Mouse (Mus musculus) megakaryocyte, adult 5-6 weeks (primary cell): ENCODE data around the gene Prkab2. TPM values are rescaled to one million over a fixed set of nuclear protein-coding genes. Genes with fewer than 3 reads are reported as not detected.
A peak's percentile ranks its signal among the peaks of the same experiment; 100 is the strongest.

Source experiments
- ATAC-seq: 2 replicates; pipeline ENCODE4 v1.8.0; 2016; ENCODE audit warnings: mild to moderate bottlenecking, inconsistent platforms; ENCODE audit not compliant: poor library complexity, severe bottlenecking
- total RNA-seq, 2 experiments: library from RNA; stranded (forward) in 1 of 2; stranded (reverse) in 1 of 2; fragments of 153-499, 151-499 nt in 1 of 2; fragments of 221-1000, 200-1000 nt in 1 of 2; gene quantifications; 2 replicates each; pipeline versions ENCODE4 v1.2.3 to v1.2.4; 2015 to 2017

Prkab2 gene
- total RNA-seq, 2 experiments from 2014 or later = 6.9 to 12.3 TPM

GRCm38 (mm10) chr3:97649022-97649421 lies 9.0 kb upstream of the Prkab2 start:
- ATAC-seq = no peak

DNA sequence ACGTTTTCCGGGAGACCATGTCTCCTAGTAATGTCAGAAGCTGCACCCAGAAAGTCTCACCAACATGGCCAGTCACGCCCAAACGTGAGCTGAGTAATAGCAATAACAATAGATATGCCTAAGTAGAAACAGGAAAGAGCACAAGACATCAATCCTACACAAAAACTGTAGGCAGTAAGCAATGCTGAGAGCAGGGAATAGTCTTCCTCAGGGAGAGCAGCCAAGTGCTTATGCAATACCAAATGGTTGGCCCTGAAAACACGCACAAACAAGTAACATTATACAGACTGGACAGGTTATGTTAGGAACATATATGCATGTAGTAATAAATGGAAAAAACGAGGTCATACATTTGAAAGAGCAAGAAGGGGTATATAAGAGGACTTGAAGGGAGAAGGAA lies 8.5 kb upstream of the Prkab2 start:
- ATAC-seq = no peak

GRCm38 (mm10) chr3:97651604-97652003 lies 6.4 kb upstream of the Prkab2 start:
- ATAC-seq = no peak

- no peak for ATAC-seq
These were observed 4.2 kb upstream of the Prkab2 start for GRCm38 (mm10) chr3:97653781-97654180.

DNA sequence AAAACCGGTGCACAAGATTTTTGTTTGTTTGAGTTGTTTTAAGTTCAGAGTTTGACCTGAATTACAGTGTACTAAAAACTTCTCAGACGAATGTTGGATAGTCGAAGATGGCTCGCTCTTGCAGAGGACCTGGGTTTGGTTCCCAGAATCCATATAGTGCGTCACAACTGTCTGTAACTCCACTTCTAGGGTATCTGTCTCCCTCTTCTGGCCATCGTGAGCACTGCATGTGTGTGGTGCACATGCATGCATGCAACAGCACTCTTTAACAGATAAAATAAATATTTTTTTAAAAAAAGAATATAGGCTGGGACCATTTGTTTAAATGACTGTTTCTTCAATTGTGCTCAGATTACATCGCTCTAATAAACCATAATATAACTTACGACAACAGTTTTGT lies 3.1 kb upstream of the Prkab2 start:
- ATAC-seq = no peak

GRCm38 (mm10) chr3:97658426-97659193 lies 617 bp downstream of the Prkab2 start:
- peak; percentile 29 for ATAC-seq

GRCm38 (mm10) chr3:97659746-97660145 lies 1.8 kb downstream of the Prkab2 start:
- ATAC-seq = no peak

DNA sequence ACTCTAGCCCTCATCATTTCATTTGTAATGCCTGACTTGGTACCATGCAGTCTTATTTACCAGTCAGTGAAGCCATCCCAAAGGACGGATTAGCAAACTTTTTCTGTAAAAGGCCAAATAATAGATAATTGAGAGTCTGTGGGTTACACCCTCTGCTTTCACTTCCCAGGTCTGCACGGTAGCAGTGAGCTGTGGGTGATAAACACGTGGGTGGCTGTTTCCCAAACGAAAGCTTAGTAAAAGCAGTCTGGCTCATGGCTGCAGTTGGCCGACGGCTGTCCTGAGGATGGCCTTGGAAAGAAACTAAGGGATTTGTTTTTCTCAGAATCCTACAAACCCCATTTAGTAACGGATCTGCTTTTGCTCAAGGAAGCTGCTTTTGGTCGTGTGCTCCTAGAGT lies 3.2 kb downstream of the Prkab2 start:
- peak; percentile 36 for ATAC-seq

- peak; percentile 57 for ATAC-seq
These were observed 7.5 kb downstream of the Prkab2 start for GRCm38 (mm10) chr3:97665525-97665924.

- ATAC-seq = peak; percentile 61
These were observed 8.2 kb downstream of the Prkab2 start for GRCm38 (mm10) chr3:97666154-97666553.

GRCm38 (mm10) chr3:97667093-97667675 lies 9.2 kb downstream of the Prkab2 start:
- ATAC-seq = no peak

- no peak for ATAC-seq
These were observed 16.7 kb downstream of the Prkab2 start, which contains the start of gene Gm17651 for GRCm38 (mm10) chr3:97674644-97675110. Gene Gm17651, minus strand, starts transcription at chr3:97674694.

GRCm38 (mm10) chr3:97676126-97676525 lies 18.1 kb downstream of the Prkab2 start:
- no peak for ATAC-seq

DNA sequence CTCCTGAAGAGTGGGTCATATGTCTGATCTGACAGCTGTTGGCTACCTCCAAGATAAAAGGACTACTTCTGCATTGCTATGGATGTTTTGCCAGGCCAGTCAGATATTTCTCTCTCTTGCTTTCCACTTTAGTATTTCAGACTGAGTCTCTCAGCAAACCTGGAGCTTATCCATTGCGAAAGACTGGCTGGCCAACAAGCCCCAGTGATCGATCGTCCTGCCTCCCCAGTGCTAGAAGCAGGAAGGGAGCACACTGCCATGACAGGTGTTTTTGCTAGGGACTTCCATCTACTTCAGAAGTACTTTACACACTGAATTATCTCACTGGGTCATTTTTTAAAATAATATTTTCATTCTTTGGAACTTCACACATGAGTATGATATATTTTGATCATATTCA lies 20.4 kb downstream of the Prkab2 start:
- ATAC-seq = no peak

DNA sequence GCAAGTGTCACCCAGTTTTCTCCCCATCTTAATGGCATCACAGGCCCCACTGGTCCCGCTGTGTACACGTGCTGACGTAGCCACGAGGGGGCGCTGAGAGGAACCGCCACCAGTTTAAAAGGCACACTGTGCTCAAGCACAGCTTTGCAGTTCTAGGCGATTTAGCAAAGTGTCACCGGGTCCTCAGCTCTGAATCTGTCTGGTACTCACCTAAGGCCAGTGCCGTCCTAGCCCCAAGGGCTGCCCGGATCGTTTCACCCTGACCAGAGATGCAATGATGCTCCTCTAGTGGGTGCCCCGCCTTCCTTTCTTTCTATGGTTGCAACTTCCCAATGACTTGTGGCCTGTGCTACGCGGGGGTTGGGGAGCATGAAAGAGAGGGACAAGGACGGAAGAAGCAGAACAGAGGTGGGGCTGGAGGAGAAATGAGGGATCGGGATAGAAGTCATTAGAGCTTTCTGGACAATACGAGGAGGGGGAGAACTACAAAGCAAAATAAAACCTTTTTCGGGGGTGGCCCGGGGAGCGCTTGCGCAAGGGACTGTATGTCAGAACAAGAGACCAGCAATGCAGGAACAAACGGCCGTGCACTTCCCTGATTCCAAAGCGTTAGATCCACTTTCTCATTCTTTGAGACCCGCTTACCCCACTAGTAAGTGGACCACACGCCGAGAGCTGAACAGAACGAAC lies 22.8 kb downstream of the Prkab2 start:
- peak; percentile 82 for ATAC-seq

DNA sequence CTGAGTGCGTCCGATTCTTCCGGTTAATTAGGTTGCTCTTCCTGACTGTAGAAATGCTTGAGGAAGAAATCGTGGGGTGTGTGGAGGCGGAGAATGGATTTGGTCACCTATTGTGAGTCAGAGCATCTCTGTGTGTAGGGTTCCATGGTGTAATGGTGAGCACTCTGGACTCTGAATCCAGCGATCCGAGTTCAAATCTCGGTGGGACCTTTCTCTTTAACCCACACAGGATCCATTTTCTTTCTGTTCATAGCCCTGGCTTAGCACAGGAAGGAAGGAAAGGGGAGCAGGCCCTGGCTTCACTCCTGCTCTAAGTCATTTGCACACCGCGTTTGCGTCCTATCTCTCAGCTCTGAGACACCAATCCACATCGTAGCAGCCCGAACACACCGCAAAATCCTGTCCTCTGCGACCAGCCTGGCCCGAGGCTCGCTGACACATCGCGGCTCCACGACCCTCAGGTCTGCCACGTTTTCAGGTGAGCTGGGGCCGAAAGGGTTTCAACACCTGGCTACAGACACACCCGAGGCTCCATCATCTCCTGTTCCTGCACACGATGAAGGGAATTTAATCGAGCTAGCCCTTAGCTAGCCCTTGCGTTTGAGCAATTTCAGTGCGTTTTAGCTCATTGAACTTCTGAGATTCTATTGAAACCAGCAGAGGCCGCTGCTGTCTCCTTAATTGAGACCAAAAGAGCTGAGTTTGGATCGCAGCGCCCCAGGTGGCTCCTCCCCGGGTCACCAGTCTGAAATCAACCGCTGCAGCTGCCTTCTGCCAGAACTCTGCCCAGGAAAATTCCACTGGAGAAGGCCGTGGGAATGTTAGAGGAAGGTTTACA lies 23.5 kb downstream of the Prkab2 start:
- peak; percentile 78 for ATAC-seq

DNA sequence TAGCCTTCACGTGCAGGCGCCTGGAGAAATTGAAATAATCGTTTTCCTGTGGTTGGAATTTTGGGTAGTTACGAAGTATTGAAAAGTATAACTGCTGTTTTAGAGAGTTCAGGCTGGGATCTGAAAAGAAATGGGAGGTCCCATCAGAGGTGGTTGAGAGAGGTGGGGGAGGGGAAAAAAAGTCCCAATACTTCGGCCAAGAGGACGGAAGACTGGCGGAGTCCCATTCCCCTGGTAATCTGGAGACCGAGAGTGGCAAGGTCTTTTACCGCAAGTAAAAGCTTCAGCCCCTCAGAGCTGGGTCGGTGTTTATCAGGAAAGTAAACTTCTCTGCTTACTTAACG lies 24.1 kb downstream of the Prkab2 start:
- ATAC-seq = no peak

DNA sequence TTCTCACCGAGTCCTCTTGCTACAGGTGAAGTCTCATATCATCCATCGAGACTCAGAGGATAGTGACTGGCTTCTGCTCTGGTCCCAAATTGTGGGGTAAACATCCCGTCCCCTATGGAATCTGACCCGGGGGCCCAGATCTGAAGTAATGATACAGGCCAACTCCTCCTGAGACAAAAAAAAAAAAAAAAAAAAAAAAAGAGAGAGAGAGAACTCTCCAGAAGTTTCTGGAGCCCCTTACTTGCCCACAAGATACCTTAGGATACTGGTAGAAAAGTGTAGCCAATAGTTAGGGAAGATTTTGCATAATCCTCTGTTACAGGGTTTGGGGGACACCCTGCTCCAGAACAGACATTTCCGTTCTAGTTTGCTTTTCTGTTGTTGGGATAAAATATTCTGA lies 24.6 kb downstream of the Prkab2 start:
- no peak for ATAC-seq

DNA sequence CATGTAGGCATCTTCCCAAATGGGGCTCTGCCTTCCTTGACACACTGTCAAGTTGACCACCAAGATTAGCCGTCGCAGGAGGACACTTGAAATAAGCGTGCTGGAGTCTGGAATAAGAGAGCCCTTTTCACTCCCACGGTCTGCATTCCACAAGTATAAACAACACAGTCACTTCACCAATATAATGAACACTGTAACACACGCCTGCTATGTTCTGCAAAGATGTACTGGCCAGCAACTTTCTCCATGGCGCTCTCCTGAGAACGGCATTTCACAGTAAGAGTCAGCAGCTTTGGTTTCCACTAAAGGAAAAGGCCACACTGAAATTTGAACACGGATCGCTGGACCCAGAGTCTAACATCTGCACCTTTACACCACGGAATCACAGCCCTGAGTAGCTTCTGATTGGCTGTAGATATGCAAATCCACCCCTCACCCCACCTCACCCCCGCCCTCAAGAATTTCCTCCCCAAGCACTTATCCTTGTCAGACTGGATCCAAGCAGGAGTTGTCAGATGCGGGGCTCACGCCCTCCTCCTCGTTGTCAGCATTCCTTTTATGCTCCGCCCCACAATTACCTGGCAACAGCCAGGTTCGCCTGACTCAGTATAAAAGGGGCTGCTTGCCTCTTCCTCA lies 25.7 kb downstream of the Prkab2 start:
- no peak for ATAC-seq

DNA sequence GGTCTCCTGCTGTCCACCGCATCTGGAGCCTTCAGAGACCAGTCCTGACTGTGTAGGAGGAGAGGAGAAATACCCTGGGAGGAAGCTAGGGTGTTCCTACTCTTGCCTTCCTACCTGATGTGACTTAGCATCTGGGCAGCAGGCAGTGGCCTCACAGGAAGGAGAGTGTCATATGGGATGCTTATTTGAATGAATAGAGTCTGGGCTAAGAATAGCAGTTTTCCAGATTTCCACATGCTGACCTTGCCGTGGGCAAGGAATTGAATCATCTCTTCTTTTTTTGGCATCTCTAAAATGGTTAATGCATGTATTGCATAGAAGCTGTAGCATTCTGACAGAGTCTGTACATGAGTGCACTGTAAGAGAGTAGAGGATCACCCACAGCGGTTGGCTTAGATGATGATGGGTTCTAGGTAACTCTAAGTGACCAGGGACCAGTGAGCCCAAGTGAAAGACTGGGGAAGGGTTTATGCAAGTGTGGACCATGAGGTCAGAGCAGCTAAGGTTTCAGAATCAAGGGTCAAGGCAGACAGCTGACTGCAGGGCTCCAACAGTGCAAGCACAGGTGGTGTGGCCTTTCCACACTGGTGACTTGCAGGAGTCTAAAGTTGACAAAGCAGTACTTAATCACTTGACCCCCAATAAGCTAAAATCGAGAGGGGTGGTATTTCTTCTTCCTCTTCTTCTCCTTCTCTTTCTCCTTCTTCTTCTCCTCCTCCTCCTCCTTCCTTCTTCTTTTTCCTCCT lies 28.6 kb downstream of the Prkab2 start:
- ATAC-seq = no peak
